28 mouse cellular contexts compared by ENCODE assay signal in the genomic region with DNA sequence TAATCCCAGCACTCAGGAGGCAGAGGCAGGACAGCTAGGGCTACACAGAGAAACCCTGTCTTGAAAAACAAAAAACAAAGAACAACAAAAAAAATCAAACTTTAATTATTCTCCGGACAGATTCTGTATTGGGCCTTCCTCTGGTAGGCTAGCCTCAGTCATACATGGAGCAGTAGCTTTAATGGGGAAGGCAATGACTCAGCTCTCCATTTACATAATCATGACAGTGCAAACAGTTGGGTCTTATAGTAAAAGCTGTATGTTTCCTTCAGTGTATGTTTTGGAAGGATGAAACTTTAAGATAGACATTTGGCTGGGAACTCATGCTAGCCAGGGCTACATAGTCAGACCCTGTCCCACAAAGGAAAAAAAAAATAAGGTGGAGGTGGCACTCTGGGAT. TPM values are rescaled to one million over a fixed set of nuclear protein-coding genes. Genes with fewer than 3 reads are reported as not detected.
A peak's percentile ranks its signal among the peaks of the same experiment; 100 is the strongest.
DNase-seq lines count a peak whose midpoint lies in the region; ATAC-seq and TF ChIP-seq lines count a peak whose summit lies in the region.
"Had no signal": no experiment of that assay in that cellular context is flagged by ENCODE, and none has a peak within 500 bp of the region (broad histone marks: within the 10 kb centered on the region; RNA-seq: fewer than 3 reads in every experiment).

No protein-coding gene starts in this region.

- ATAC-seq in G1E (ENCODE audit: extremely low read depth, insufficient number of reproducible peaks, low FRiP score, poor library complexity, severe bottlenecking), result 0 out of 2 replicates have a peak, but pooled peaks have one; percentile 28
- ATAC-seq in common myeloid progenitor, adult 5-6 weeks (replicated peaks; ENCODE audit: low read depth, poor library complexity, severe bottlenecking), result 0 out of 2 replicates have a peak, but pooled peaks have one; percentile 36
- ATAC-seq: forebrain, embryonic 14.5 days; forebrain, postnatal 0 days; hindbrain, postnatal 0 days; inflammation-experienced regulatory T-cells, adult 6 months; intestine, embryonic 16.5 days had no signal

- H3K27me3 ChIP-seq in G1E (ENCODE audit: insufficient read depth, low read length), result 0 out of 2 replicates have a peak, but pooled peaks cover 4% of the 10 kb centered on the region
- no peaks in the 10 kb centered on the region for H3K27me3 ChIP-seq in cerebellum, adult 2 months (ENCODE audit: control insufficient read depth, insufficient read depth, low read length)
- H3K27me3 ChIP-seq: CH12.LX; embryonic facial prominence, embryonic 12.5 days; embryonic facial prominence, embryonic 15.5 days; heart, embryonic 13.5 days had no signal

- no peaks in the 10 kb centered on the region for H3K4me1 ChIP-seq in G1E (ENCODE audit: insufficient read depth, low read depth, low read length)
- H3K4me1 ChIP-seq in cerebellum, adult 2 months (ENCODE audit: control insufficient read depth, insufficient read depth, low read length), result no peaks in the 10 kb centered on the region
- H3K4me1 ChIP-seq: embryonic facial prominence, embryonic 12.5 days; embryonic facial prominence, embryonic 15.5 days; heart, embryonic 10.5 days; heart, embryonic 13.5 days had no signal

- 88% methylated on average over 1 of the region's 1 CpGs for WGBS in cerebellum, adult 2 months

- H3K9me3 ChIP-seq in G1E (replicated peaks), result no peaks in the 10 kb centered on the region
- H3K9me3 ChIP-seq: embryonic facial prominence, embryonic 12.5 days; embryonic facial prominence, embryonic 15.5 days; heart, embryonic 10.5 days; heart, embryonic 13.5 days had no signal

- H3K36me3 ChIP-seq in G1E (replicated peaks), result no peaks in the 10 kb centered on the region
- H3K36me3 ChIP-seq: embryonic facial prominence, embryonic 12.5 days; embryonic facial prominence, embryonic 15.5 days; heart, embryonic 10.5 days; heart, embryonic 13.5 days had no signal

- no peak overlapping the region for H3K4me3 ChIP-seq in G1E (ENCODE audit: low read depth, low read length)
- no peak overlapping the region for H3K4me3 ChIP-seq in layer of hippocampus, adult 2 months
- no peak overlapping the region for H3K4me3 ChIP-seq in cerebellum, adult 2 months (replicated peaks; ENCODE audit: insufficient read depth, low read depth, low read length)
- H3K4me3 ChIP-seq: embryonic facial prominence, embryonic 12.5 days; embryonic facial prominence, embryonic 15.5 days; gastrocnemius, adult 2 months; heart, adult 2 months; heart, embryonic 10.5 days; heart, embryonic 13.5 days had no signal

- DNase-seq in 416B (ENCODE audit: low read depth), result peak; percentile 66
- no peak for DNase-seq in G1E (ENCODE audit: low spot score)
- DNase-seq in layer of hippocampus, adult 2 months (ENCODE audit: low spot score in 2 of 2), result no peak
- DNase-seq in cerebellum, adult 2 months, result no peak
- no peak for DNase-seq in layer of hippocampus, adult 9-10 months (ENCODE audit: low spot score)
- DNase-seq: adrenal gland, adult 2 months; adrenal gland, postnatal 14 days; B cell, adult 2 months; cerebellum, adult 11-12 months; cerebellum, adult 9-10 months; cerebellum, postnatal 14 days; forebrain, postnatal 0 days; gastrocnemius, adult 2 months; gastrocnemius, postnatal 14 days; heart, adult 2 months; heart, postnatal 14 days; heart, postnatal 4 days had no signal

- no peak overlapping the region for H3K27ac ChIP-seq in layer of hippocampus, adult 2 months
- H3K27ac ChIP-seq in cerebellum, adult 2 months (ENCODE audit: insufficient read depth, low read length), result no peak overlapping the region
- H3K27ac ChIP-seq: embryonic facial prominence, embryonic 12.5 days; embryonic facial prominence, embryonic 15.5 days; gastrocnemius, adult 2 months; heart, adult 2 months; heart, embryonic 10.5 days; heart, embryonic 13.5 days; hindbrain, embryonic 14.5 days; hindbrain, postnatal 0 days had no signal

- no peak for TF ChIP-seq POLR2A in cerebellum, adult 2 months (IDR thresholded peaks at IDR 0.05; ENCODE audit: borderline replicate concordance, insufficient read depth, low read length)

- TF ChIP-seq CTCF in G1E (IDR thresholded peaks at IDR 0.05; ENCODE audit: low read depth, low read length), result no peak
- no peak for TF ChIP-seq CTCF in layer of hippocampus, adult 2 months (conservative IDR thresholded peaks at IDR 0.05)
- TF ChIP-seq CTCF in cerebellum, adult 2 months (IDR thresholded peaks at IDR 0.05; ENCODE audit: borderline replicate concordance, insufficient read depth, low read depth, low read length), result no peak

RNA-seq across cellular contexts. Expression of gene Txlng, which starts 19.4 kb away (rescaled TPM):
- total RNA-seq in G1E (2014; fragmentation: Nextera tagmentation) (39.1 and 43.0 TPM in 2 replicates), G1E (2017) (32.2 and 36.5 TPM in 2 replicates)
- 5.5 and 8.2 TPM in 2 replicates for polyA plus RNA-seq in G1E (2012)
- 54.9 and 63.1 TPM in 2 replicates for total RNA-seq in common myeloid progenitor, adult 5-6 weeks (2017)
- total RNA-seq in layer of hippocampus, adult 2 months (2021), result 10 to 100 TPM; 23.2 to 23.7 TPM
- 13.4 and 13.9 TPM in 2 replicates for polyA plus RNA-seq in cerebellum, adult 2 months (2012; rRNA removed)

RNA-seq across cellular contexts. Expression of gene Syap1, which starts 39.6 kb away (rescaled TPM):
- total RNA-seq in G1E (2014; fragmentation: Nextera tagmentation) (30.6 and 34.4 TPM in 2 replicates), G1E (2017) (46.0 and 53.5 TPM in 2 replicates)
- 5.9 and 6.7 TPM in 2 replicates for polyA plus RNA-seq in G1E (2012)
- 39.1 and 46.0 TPM in 2 replicates for total RNA-seq in common myeloid progenitor, adult 5-6 weeks (2017)
- 10 to 100 TPM; 31.1 to 33.6 TPM for total RNA-seq in layer of hippocampus, adult 2 months (2021)
- polyA plus RNA-seq in cerebellum, adult 2 months (2012; rRNA removed), result 24.9 and 25.6 TPM in 2 replicates

RNA-seq across cellular contexts. Expression of gene Ctps2, which starts 52.4 kb away (rescaled TPM):
- 40.4 and 45.3 TPM in 2 replicates for total RNA-seq in G1E (2014; fragmentation: Nextera tagmentation)
- total RNA-seq in G1E (2017), result 50.2 and 50.7 TPM in 2 replicates
- polyA plus RNA-seq in G1E (2012), result 1.1 and 1.3 TPM in 2 replicates
- total RNA-seq in common myeloid progenitor, adult 5-6 weeks (2017), result 57.1 and 163 TPM in 2 replicates
- total RNA-seq in layer of hippocampus, adult 2 months (2021), result 10 to 100 TPM; 52.8 to 57.9 TPM
- polyA plus RNA-seq in cerebellum, adult 2 months (2012; rRNA removed), result 89.1 and 90.7 TPM in 2 replicates
